Mouse (Mus musculus): ENCODE data around the gene Fam32a.

- no peak for TF ChIP-seq BHLHE40 (IDR thresholded peaks at IDR 0.05; ENCODE audit: low read depth, low read length)
- no peak for TF ChIP-seq POLR2A (IDR thresholded peaks at IDR 0.05; ENCODE audit: low read depth, low read length)
- no peak for TF ChIP-seq EP300 (IDR thresholded peaks at IDR 0.05; ENCODE audit: low read length)
- no peak for TF ChIP-seq ZKSCAN1 (IDR thresholded peaks at IDR 0.05; ENCODE audit: borderline replicate concordance, low read depth, low read length)
- TF ChIP-seq MEF2A (IDR thresholded peaks at IDR 0.05; ENCODE audit: borderline replicate concordance, low read depth, low read length): no peak
- no peak for TF ChIP-seq CTCF (conservative IDR thresholded peaks at IDR 0.05 in 1 of 2, IDR thresholded peaks at IDR 0.05 in 1 of 2; ENCODE audit: low read depth in 2 of 2, low read length in 2 of 2)
- no peak for TF ChIP-seq ETS1 (conservative IDR thresholded peaks at IDR 0.05; ENCODE audit: low read depth, low read length)
- TF ChIP-seq E2F4 (IDR thresholded peaks at IDR 0.05; ENCODE audit: insufficient replicate concordance, low read depth, low read length): no peak
- TF ChIP-seq MAFK (IDR thresholded peaks at IDR 0.05; ENCODE audit: insufficient replicate concordance, low read length): no peak
- TF ChIP-seq HCFC1 (IDR thresholded peaks at IDR 0.05; ENCODE audit: low read depth, low read length): no peak
Observed at GRCm38 (mm10) chr8:72212751-72213150, 6.8 kb upstream of the Fam32a start, which contains the start of gene Cib3.

Measured in CH12.LX (cell line).